Mouse (Mus musculus): ENCODE data around the gene Cdh4. TPM values are rescaled to one million over a fixed set of nuclear protein-coding genes. Genes with fewer than 3 reads are reported as not detected.
A peak's percentile ranks its signal among the peaks of the same experiment; 100 is the strongest.

Gene Cdh4
- polyA plus RNA-seq, 1 experiment from 2014 or later, result 1.1 TPM

- 49% methylated on average over 4 of the region's 4 CpGs for WGBS
- no peaks in the 10 kb centered on the region for H3K9me3 ChIP-seq (ENCODE audit: control insufficient read depth, low read length)
- ATAC-seq (ENCODE audit: insufficient number of reproducible peaks, insufficient read depth, low FRiP score, low read depth), result no peak
- no peak overlapping the region for H3K9ac ChIP-seq (ENCODE audit: low read length)
- H3K27ac ChIP-seq (replicated peaks in 1 of 2; ENCODE audit: control insufficient read depth in 1 of 2, insufficient read depth in 1 of 2, low read depth in 2 of 2, low read length in 2 of 2), result no peak overlapping the region
- no peaks in the 10 kb centered on the region; a peak in 1 of 4 replicates for H3K4me1 ChIP-seq (ENCODE audit: control insufficient read depth in 2 of 2, insufficient read depth in 2 of 2, low read length in 2 of 2)
- H3K4me2 ChIP-seq (ENCODE audit: low read length), result no peak overlapping the region
- no peak overlapping the region for H3K4me3 ChIP-seq (ENCODE audit: control insufficient read depth in 1 of 2, insufficient read depth in 1 of 2, low read depth in 1 of 2, low read length in 2 of 2)
- no peaks in the 10 kb centered on the region for H3K36me3 ChIP-seq (ENCODE audit: control insufficient read depth, insufficient read depth, low read length)
- H3K27me3 ChIP-seq (ENCODE audit: control insufficient read depth, insufficient read depth, low read length), result no peaks in the 10 kb centered on the region
Observed at GRCm38 (mm10) chr2:179857086-179857485, 414.9 kb downstream of the Cdh4 start.

DNA sequence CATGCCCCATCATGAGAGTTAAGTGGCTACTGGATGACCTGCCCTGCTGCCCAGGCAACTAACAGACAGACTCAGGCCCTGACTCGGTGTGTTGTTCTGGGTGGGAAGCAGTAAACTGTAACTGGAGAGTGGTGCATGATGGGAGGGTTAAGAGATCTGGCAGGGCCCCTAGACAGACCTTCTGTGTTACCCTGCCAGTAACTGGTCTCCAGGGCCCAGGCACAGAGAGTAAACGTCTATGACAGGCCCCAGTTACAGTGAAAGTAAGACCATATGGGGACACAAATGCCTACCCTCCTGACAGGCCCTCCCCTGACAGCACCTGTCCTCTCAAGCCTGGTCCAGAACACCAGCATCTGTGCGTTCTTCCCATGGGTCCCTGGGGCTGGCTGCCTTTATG is 420.4 kb downstream of the Cdh4 start:
- Histone ChIP-seq H3K9ac (ENCODE audit: low read length) (no peak overlapping the region), H3K4me2 (ENCODE audit: low read length) (no peak overlapping the region), H3K4me1 (ENCODE audit: control insufficient read depth in 2 of 2, insufficient read depth in 2 of 2, low read length in 2 of 2) (peaks cover 3 to 6% of the 10 kb centered on the region in 2 experiments; a peak in 3 of 4 replicates), H3K4me3 (ENCODE audit: control insufficient read depth in 1 of 2, insufficient read depth in 1 of 2, low read depth in 1 of 2, low read length in 2 of 2) (no peak overlapping the region), H3K27me3 (ENCODE audit: control insufficient read depth, insufficient read depth, low read length) (no peaks in the 10 kb centered on the region), H3K27ac (replicated peaks in 1 of 2; ENCODE audit: control insufficient read depth in 1 of 2, insufficient read depth in 1 of 2, low read depth in 2 of 2, low read length in 2 of 2) (no peak overlapping the region), H3K36me3 (ENCODE audit: control insufficient read depth, insufficient read depth, low read length) (no peaks in the 10 kb centered on the region), H3K9me3 (ENCODE audit: control insufficient read depth, low read length) (no peaks in the 10 kb centered on the region)
- no peak for ATAC-seq (ENCODE audit: insufficient number of reproducible peaks, insufficient read depth, low FRiP score, low read depth)
- WGBS, result 78% methylated on average over 3 of the region's 3 CpGs

- no peak overlapping the region for H3K9ac ChIP-seq (ENCODE audit: low read length)
- 61% methylated on average over 3 of the region's 3 CpGs for WGBS
- no peaks in the 10 kb centered on the region for H3K27me3 ChIP-seq (ENCODE audit: control insufficient read depth, insufficient read depth, low read length)
- no peak overlapping the region for H3K4me2 ChIP-seq (ENCODE audit: low read length)
- H3K4me3 ChIP-seq (ENCODE audit: control insufficient read depth in 1 of 2, insufficient read depth in 1 of 2, low read depth in 1 of 2, low read length in 2 of 2), result no peak overlapping the region
- no peaks in the 10 kb centered on the region for H3K9me3 ChIP-seq (ENCODE audit: control insufficient read depth, low read length)
- no peak for ATAC-seq (ENCODE audit: insufficient number of reproducible peaks, insufficient read depth, low FRiP score, low read depth)
- H3K4me1 ChIP-seq (ENCODE audit: control insufficient read depth in 2 of 2, insufficient read depth in 2 of 2, low read length in 2 of 2), result peaks cover 6% of the 10 kb centered on the region in 2 experiments; a peak in 3 of 4 replicates
- H3K36me3 ChIP-seq (ENCODE audit: control insufficient read depth, insufficient read depth, low read length), result no peaks in the 10 kb centered on the region
- H3K27ac ChIP-seq (replicated peaks in 1 of 2; ENCODE audit: control insufficient read depth in 1 of 2, insufficient read depth in 1 of 2, low read depth in 2 of 2, low read length in 2 of 2), result no peak overlapping the region
Observed at GRCm38 (mm10) chr2:179863266-179863665, 421.0 kb downstream of the Cdh4 start.

DNA sequence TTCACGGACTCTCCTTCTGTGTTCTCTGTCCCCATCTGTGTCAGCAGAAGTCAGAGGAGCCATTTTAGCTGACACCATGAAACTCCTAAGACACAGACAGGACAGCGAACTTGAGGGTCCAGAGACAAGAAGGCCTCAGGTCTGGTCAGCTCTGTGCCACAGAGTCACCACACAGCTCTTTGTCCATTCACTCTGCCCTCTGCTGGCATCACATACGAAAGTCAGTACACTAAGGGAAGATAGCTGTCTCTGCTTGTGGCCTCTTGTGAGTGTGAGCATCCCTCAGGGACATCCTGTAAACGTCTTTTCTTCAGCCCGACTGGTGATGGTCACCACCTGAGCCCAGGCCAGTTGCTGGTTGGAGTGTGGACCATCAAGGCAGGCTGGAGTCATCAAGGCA is 422.9 kb downstream of the Cdh4 start:
- Histone ChIP-seq H3K4me3 (ENCODE audit: control insufficient read depth in 1 of 2, insufficient read depth in 1 of 2, low read depth in 1 of 2, low read length in 2 of 2) (no peak overlapping the region), H3K27me3 (ENCODE audit: control insufficient read depth, insufficient read depth, low read length) (0 out of 2 replicates have a peak, but pooled peaks cover 3% of the 10 kb centered on the region), H3K27ac (replicated peaks in 1 of 2; ENCODE audit: control insufficient read depth in 1 of 2, insufficient read depth in 1 of 2, low read depth in 2 of 2, low read length in 2 of 2) (no peak overlapping the region), H3K4me1 (ENCODE audit: control insufficient read depth in 2 of 2, insufficient read depth in 2 of 2, low read length in 2 of 2) (peaks cover 6 to 7% of the 10 kb centered on the region in 2 experiments; a peak in 3 of 4 replicates), H3K4me2 (ENCODE audit: low read length) (no peak overlapping the region), H3K9me3 (ENCODE audit: control insufficient read depth, low read length) (no peaks in the 10 kb centered on the region), H3K36me3 (ENCODE audit: control insufficient read depth, insufficient read depth, low read length) (no peaks in the 10 kb centered on the region), H3K9ac (ENCODE audit: low read length) (no peak overlapping the region)
- 66% methylated on average over 5 of the region's 5 CpGs for WGBS
- no peak for ATAC-seq (ENCODE audit: insufficient number of reproducible peaks, insufficient read depth, low FRiP score, low read depth)

GRCm38 (mm10) chr2:179867669-179868068 is 425.4 kb downstream of the Cdh4 start:
- WGBS, result 40% methylated on average over 3 of the region's 3 CpGs
- H3K4me1 ChIP-seq (ENCODE audit: control insufficient read depth in 2 of 2, insufficient read depth in 2 of 2, low read length in 2 of 2), result peaks cover 6 to 7% of the 10 kb centered on the region in 2 experiments; a peak in 3 of 4 replicates
- H3K9ac ChIP-seq (ENCODE audit: low read length), result no peak overlapping the region
- no peak overlapping the region for H3K4me3 ChIP-seq (ENCODE audit: control insufficient read depth in 1 of 2, insufficient read depth in 1 of 2, low read depth in 1 of 2, low read length in 2 of 2)
- H3K36me3 ChIP-seq (ENCODE audit: control insufficient read depth, insufficient read depth, low read length), result no peaks in the 10 kb centered on the region
- 0 out of 4 replicates have a peak overlapping the region, but pooled peaks of 1 of the 2 experiments have one; percentile 0 for H3K27ac ChIP-seq (replicated peaks in 1 of 2; ENCODE audit: control insufficient read depth in 1 of 2, insufficient read depth in 1 of 2, low read depth in 2 of 2, low read length in 2 of 2)
- H3K4me2 ChIP-seq (ENCODE audit: low read length), result no peak overlapping the region
- H3K27me3 ChIP-seq (ENCODE audit: control insufficient read depth, insufficient read depth, low read length), result 0 out of 2 replicates have a peak, but pooled peaks cover 3% of the 10 kb centered on the region
- ATAC-seq (ENCODE audit: insufficient number of reproducible peaks, insufficient read depth, low FRiP score, low read depth), result no peak
- H3K9me3 ChIP-seq (ENCODE audit: control insufficient read depth, low read length), result no peaks in the 10 kb centered on the region

GRCm38 (mm10) chr2:179869871-179870270 is 427.6 kb downstream of the Cdh4 start:
- peaks cover 6 to 7% of the 10 kb centered on the region in 2 experiments; a peak in 3 of 4 replicates for H3K4me1 ChIP-seq (ENCODE audit: control insufficient read depth in 2 of 2, insufficient read depth in 2 of 2, low read length in 2 of 2)
- 0 out of 2 replicates have a peak, but pooled peaks cover 3% of the 10 kb centered on the region for H3K27me3 ChIP-seq (ENCODE audit: control insufficient read depth, insufficient read depth, low read length)
- H3K36me3 ChIP-seq (ENCODE audit: control insufficient read depth, insufficient read depth, low read length), result no peaks in the 10 kb centered on the region
- WGBS, result 13% methylated on average over 2 of the region's 2 CpGs
- no peak overlapping the region for H3K9ac ChIP-seq (ENCODE audit: low read length)
- no peak for ATAC-seq (ENCODE audit: insufficient number of reproducible peaks, insufficient read depth, low FRiP score, low read depth)
- H3K4me3 ChIP-seq (ENCODE audit: control insufficient read depth in 1 of 2, insufficient read depth in 1 of 2, low read depth in 1 of 2, low read length in 2 of 2), result no peak overlapping the region
- H3K27ac ChIP-seq (replicated peaks in 1 of 2; ENCODE audit: control insufficient read depth in 1 of 2, insufficient read depth in 1 of 2, low read depth in 2 of 2, low read length in 2 of 2), result no peak overlapping the region
- no peaks in the 10 kb centered on the region for H3K9me3 ChIP-seq (ENCODE audit: control insufficient read depth, low read length)
- no peak overlapping the region for H3K4me2 ChIP-seq (ENCODE audit: low read length)

DNA sequence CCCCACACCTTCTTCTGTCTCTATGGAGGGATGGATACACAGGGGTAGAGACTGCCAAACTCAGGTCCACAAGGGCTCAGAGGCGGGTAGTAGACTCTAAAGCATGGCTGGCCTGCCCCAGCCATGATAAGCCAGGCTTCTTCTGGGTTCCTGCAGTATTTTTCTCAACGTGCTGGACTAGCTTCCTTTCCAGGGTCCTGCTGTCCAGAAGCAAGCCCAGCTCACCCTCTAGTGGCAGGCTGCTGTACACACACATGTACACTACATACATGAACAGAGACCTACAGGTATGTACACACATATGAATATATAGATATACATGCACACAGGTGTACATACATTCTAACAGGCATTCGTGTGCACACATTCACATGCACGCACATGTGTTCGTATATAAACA is 430.5 kb downstream of the Cdh4 start:
- H3K9ac ChIP-seq (ENCODE audit: low read length), result no peak overlapping the region
- no peak overlapping the region for H3K27ac ChIP-seq (replicated peaks in 1 of 2; ENCODE audit: control insufficient read depth in 1 of 2, insufficient read depth in 1 of 2, low read depth in 2 of 2, low read length in 2 of 2)
- no peaks in the 10 kb centered on the region for H3K36me3 ChIP-seq (ENCODE audit: control insufficient read depth, insufficient read depth, low read length)
- 0 out of 2 replicates have a peak, but pooled peaks cover 3% of the 10 kb centered on the region for H3K27me3 ChIP-seq (ENCODE audit: control insufficient read depth, insufficient read depth, low read length)
- no peaks in the 10 kb centered on the region for H3K9me3 ChIP-seq (ENCODE audit: control insufficient read depth, low read length)
- ATAC-seq (ENCODE audit: insufficient number of reproducible peaks, insufficient read depth, low FRiP score, low read depth), result no peak
- no peak overlapping the region for H3K4me2 ChIP-seq (ENCODE audit: low read length)
- 62% methylated on average over 5 of the region's 5 CpGs for WGBS
- H3K4me1 ChIP-seq (ENCODE audit: control insufficient read depth in 2 of 2, insufficient read depth in 2 of 2, low read length in 2 of 2), result peaks cover under 1 to 3% of the 10 kb centered on the region in 2 experiments; a peak in 2 of 4 replicates
- H3K4me3 ChIP-seq (ENCODE audit: control insufficient read depth in 1 of 2, insufficient read depth in 1 of 2, low read depth in 1 of 2, low read length in 2 of 2), result no peak overlapping the region

DNA sequence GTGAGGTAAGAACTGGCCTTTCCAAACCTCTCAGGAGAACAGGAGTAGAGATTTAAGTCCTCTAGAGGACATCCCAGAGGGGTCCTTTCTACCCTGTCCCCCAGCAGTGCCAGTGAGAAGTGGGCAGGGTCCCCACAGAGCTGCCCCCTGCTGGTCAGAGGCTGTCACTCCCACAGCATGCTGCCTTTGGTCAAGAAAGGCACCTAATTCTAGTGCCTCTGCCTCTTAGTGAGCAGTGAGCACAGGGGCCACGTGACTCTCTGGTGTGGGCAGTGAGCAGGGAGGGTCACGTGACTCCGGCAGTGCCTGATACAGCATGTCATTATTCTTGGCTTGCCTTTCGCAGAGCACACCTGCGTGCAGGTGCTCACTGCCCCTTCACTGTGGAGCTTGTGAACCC is 431.1 kb downstream of the Cdh4 start:
- no peak overlapping the region for H3K4me3 ChIP-seq (ENCODE audit: control insufficient read depth in 1 of 2, insufficient read depth in 1 of 2, low read depth in 1 of 2, low read length in 2 of 2)
- H3K4me2 ChIP-seq (ENCODE audit: low read length), result no peak overlapping the region
- 33% methylated on average over 5 of the region's 5 CpGs for WGBS
- H3K27ac ChIP-seq (replicated peaks in 1 of 2; ENCODE audit: control insufficient read depth in 1 of 2, insufficient read depth in 1 of 2, low read depth in 2 of 2, low read length in 2 of 2), result no peak overlapping the region
- ATAC-seq (ENCODE audit: insufficient number of reproducible peaks, insufficient read depth, low FRiP score, low read depth), result no peak
- H3K9me3 ChIP-seq (ENCODE audit: control insufficient read depth, low read length), result no peaks in the 10 kb centered on the region
- no peak overlapping the region for H3K9ac ChIP-seq (ENCODE audit: low read length)
- peaks cover 0 to under 1% of the 10 kb centered on the region in 2 experiments; a peak in 2 of 4 replicates for H3K4me1 ChIP-seq (ENCODE audit: control insufficient read depth in 2 of 2, insufficient read depth in 2 of 2, low read length in 2 of 2)
- H3K27me3 ChIP-seq (ENCODE audit: control insufficient read depth, insufficient read depth, low read length), result 0 out of 2 replicates have a peak, but pooled peaks cover 3% of the 10 kb centered on the region
- H3K36me3 ChIP-seq (ENCODE audit: control insufficient read depth, insufficient read depth, low read length), result no peaks in the 10 kb centered on the region
